Mouse (Mus musculus): Measurements from ENCODE around the gene Gpsm3.

Gene Gpsm3

GRCm38 (mm10) chr17:34603375-34604060, 13.9 kb downstream of the Gpsm3 start, which contains the start of gene Rnf5:
Rnf5 (minus strand) TSS chr17:34603690.
- DNase-seq (ENCODE audit: low read depth, low spot score): peak; percentile 100

- DNase-seq (ENCODE audit: low read depth, low spot score): peak; percentile 100
These were observed 14.5 kb downstream of the Gpsm3 start, which contains the start of gene Agpat1 for GRCm38 (mm10) chr17:34604061-34604508. Agpat1 (plus strand) TSS chr17:34604262.

- DNase-seq (ENCODE audit: low read depth, low spot score): peak; percentile 85
These were observed 15.1 kb downstream of the Gpsm3 start for GRCm38 (mm10) chr17:34604511-34605237.

GRCm38 (mm10) chr17:34605609-34606008, 16.0 kb downstream of the Gpsm3 start:
- peak; percentile 95 for DNase-seq (ENCODE audit: low read depth, low spot score)

- no peak for DNase-seq (ENCODE audit: low read depth, low spot score)
These were observed 16.8 kb downstream of the Gpsm3 start for GRCm38 (mm10) chr17:34606186-34607039.

GRCm38 (mm10) chr17:34607997-34608396, 18.4 kb downstream of the Gpsm3 start:
- DNase-seq (ENCODE audit: low read depth, low spot score): no peak

- no peak for DNase-seq (ENCODE audit: low read depth, low spot score)
These were observed 21.4 kb downstream of the Gpsm3 start for GRCm38 (mm10) chr17:34611050-34611449.

- no peak for DNase-seq (ENCODE audit: low read depth, low spot score)
These were observed 23.5 kb downstream of the Gpsm3 start for GRCm38 (mm10) chr17:34613054-34613645.

- DNase-seq (ENCODE audit: low read depth, low spot score): no peak
These were observed 24.2 kb downstream of the Gpsm3 start for GRCm38 (mm10) chr17:34613830-34614229.

GRCm38 (mm10) chr17:34615871-34616270, 26.3 kb downstream of the Gpsm3 start, which contains the start of gene Egfl8:
Egfl8 (minus strand) TSS chr17:34615971.
- DNase-seq (ENCODE audit: low read depth, low spot score): no peak

- no peak for DNase-seq (ENCODE audit: low read depth, low spot score)
These were observed 29.4 kb downstream of the Gpsm3 start for GRCm38 (mm10) chr17:34618999-34619398.

GRCm38 (mm10) chr17:34621006-34621405, 31.4 kb downstream of the Gpsm3 start:
- DNase-seq (ENCODE audit: low read depth, low spot score): no peak

GRCm38 (mm10) chr17:34623161-34623560, 33.6 kb downstream of the Gpsm3 start:
- no peak for DNase-seq (ENCODE audit: low read depth, low spot score)

- DNase-seq (ENCODE audit: low read depth, low spot score): no peak
These were observed 35.4 kb downstream of the Gpsm3 start for GRCm38 (mm10) chr17:34624981-34625380.

GRCm38 (mm10) chr17:34626062-34626772, 36.6 kb downstream of the Gpsm3 start:
- no peak for DNase-seq (ENCODE audit: low read depth, low spot score)

- no peak for DNase-seq (ENCODE audit: low read depth, low spot score)
These were observed 37.1 kb downstream of the Gpsm3 start for GRCm38 (mm10) chr17:34626773-34627092.

- peak; percentile 76 for DNase-seq (ENCODE audit: low read depth, low spot score)
These were observed 37.7 kb downstream of the Gpsm3 start for GRCm38 (mm10) chr17:34627093-34627942.

GRCm38 (mm10) chr17:34627943-34628643, 38.5 kb downstream of the Gpsm3 start, which contains the start of gene Ppt2:
Ppt2 (minus strand) TSS chr17:34628510.
- DNase-seq (ENCODE audit: low read depth, low spot score): no peak

GRCm38 (mm10) chr17:34628644-34628967, 39.0 kb downstream of the Gpsm3 start:
- DNase-seq (ENCODE audit: low read depth, low spot score): no peak
